Mouse (Mus musculus) E14TG2a.4 (cell line): Measurements from ENCODE around the gene Usp46.

ENCODE experiments used
- CTCF ChIP-seq: conservative IDR thresholded peaks from 2 replicates; pipeline ENCODE4 v1.5.1; 2014; ENCODE audit warnings: low read length
- POU5F1 ChIP-seq: IDR thresholded peaks from 2 replicates; pipeline ENCODE4 v1.6.1; 2014; ENCODE audit warnings: low read length, borderline replicate concordance

DNA sequence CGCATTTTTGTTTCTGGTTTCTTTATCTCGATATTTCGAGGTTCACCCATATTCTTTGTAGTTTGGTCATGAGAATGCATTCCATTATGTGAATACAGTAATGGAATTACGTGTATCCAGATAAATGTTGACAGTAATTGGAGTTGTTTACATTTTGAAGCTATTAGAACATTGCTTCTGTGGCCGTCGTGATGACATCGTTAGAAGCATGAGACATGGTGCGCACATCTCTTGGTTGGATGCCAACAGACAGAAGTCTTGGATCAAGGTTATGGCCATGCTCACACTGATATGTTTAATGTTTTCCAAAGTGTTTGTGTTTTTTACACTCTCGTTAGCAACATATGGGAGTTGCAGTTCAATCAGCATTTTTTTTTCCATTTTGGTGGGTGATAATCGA, 30.8 kb upstream of the Usp46 start:
- no peak for TF ChIP-seq CTCF
- TF ChIP-seq POU5F1, result no peak
